Mouse (Mus musculus): ENCODE data around the gene Cfap69. TPM values are rescaled to one million over a fixed set of nuclear protein-coding genes. Genes with fewer than 3 reads are reported as not detected.
A peak's percentile ranks its signal among the peaks of the same experiment; 100 is the strongest.
"Not testable (repeated sequence)": the region's sequence is repeated elsewhere in the genome, so short reads cannot be mapped to it uniquely, and the experiment has no call there.

Gene Cfap69
- polyA plus RNA-seq, 1 experiment from 2014 or later = 8.6 TPM

DNA sequence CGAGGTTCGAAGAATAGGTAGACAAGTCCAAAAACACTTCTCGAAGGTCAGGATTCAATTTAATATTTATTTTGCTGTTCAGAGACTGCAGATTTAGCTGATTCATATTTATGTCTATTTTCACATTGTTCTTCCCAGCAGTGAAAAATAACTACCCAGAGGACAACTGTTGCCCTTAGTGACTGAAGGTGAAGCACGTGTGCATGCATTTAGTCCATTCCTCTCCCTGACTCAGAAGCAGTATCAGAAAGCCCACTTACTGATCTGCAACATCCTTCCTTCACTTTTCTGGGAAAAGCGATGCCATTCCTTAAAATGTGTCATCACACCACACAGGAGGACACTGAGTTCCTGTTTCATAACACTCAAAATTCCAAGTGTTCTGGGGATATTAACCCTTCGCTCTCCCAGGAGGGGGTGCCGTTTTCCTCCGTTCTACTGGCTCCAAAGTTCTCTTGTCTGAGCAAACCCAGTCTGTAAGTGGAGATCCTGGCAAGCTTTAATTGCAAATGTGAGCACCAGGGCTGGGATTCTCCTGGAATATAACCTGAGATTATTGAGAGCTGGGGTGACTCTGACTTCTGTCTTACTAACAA lies 25.0 kb upstream of the Cfap69 start:
- WGBS = 84% methylated on average over 8 of the region's 8 CpGs
- peaks cover 12% of the 10 kb centered on the region; the same call in 1 of the 2 replicates for H3K4me1 ChIP-seq
- H3K27ac ChIP-seq (replicated peaks) = no peak overlapping the region

DNA sequence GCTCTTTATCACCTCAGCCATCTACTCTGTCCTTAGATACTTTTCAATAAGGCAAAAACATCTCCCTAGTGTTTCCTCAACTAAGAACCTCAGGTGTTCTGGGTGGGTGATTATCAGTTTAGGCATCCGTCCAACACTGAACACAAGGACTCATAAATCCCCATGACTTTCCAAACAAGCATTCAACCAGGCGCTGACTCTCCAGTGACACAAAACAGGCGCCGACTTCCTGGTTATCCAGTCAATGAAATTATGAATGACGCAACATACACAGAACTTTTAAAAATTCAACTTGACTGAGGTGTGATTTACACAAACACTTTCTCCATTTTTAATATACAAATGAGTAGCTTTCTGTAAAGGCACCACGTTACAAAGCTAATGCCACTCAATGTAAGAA lies 24.2 kb upstream of the Cfap69 start:
- H3K27ac ChIP-seq (replicated peaks) = no peak overlapping the region
- no peak overlapping the region for H3K9ac ChIP-seq (replicated peaks)
- H3K27me3 ChIP-seq (replicated peaks) = no peaks in the 10 kb centered on the region
- 63% methylated on average over 6 of the region's 6 CpGs for WGBS
- no peaks in the 10 kb centered on the region for H3K36me3 ChIP-seq
- H3K4me3 ChIP-seq (replicated peaks) = no peak overlapping the region
- ATAC-seq (ENCODE audit: low FRiP score) = no peak
- H3K9me3 ChIP-seq (replicated peaks) = no peaks in the 10 kb centered on the region
- H3K4me1 ChIP-seq = peaks cover 9% of the 10 kb centered on the region; the same call in 1 of the 2 replicates
- H3K4me2 ChIP-seq = no peak overlapping the region

More for the DNA sequence above, 25.0 kb upstream of the Cfap69 start:
- H3K4me2 ChIP-seq = no peak overlapping the region
- H3K27me3 ChIP-seq (replicated peaks) = no peaks in the 10 kb centered on the region
- H3K9me3 ChIP-seq (replicated peaks) = no peaks in the 10 kb centered on the region
- H3K36me3 ChIP-seq = no peaks in the 10 kb centered on the region
- no peak for ATAC-seq (ENCODE audit: low FRiP score)
- no peak overlapping the region for H3K4me3 ChIP-seq (replicated peaks)
- H3K9ac ChIP-seq (replicated peaks) = no peak overlapping the region

DNA sequence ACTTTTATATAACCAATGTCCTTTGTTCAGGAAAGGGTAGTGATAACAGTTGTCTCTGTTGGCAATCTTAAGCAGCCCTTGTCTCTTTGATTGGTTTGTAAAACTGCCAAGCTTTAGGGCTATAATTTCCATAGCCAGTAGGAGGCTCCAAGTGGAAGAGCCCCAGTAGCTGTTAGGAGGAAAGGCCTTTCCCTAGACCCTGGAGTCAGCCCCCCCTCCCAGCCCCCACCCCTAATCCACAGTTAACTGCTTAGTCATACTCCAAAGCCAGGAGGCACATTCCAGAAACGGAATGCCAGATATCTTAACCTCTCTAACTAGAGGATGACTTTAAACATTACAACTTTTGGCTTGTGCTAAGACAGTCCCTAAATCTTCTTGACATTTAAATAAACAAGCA lies 22.9 kb upstream of the Cfap69 start:
- Histone ChIP-seq H3K9me3 (replicated peaks) (no peaks in the 10 kb centered on the region), H3K4me3 (replicated peaks) (no peak overlapping the region), H3K27ac (replicated peaks) (no peak overlapping the region), H3K4me1 (no peaks in the 10 kb centered on the region), H3K9ac (replicated peaks) (no peak overlapping the region), H3K4me2 (no peak overlapping the region), H3K36me3 (no peaks in the 10 kb centered on the region), H3K27me3 (replicated peaks) (no peaks in the 10 kb centered on the region)
- WGBS = 6% methylated on average over 1 of the region's 1 CpGs
- no peak for ATAC-seq (ENCODE audit: low FRiP score)

GRCm38 (mm10) chr5:5684946-5685345 lies 20.9 kb upstream of the Cfap69 start:
- H3K36me3 ChIP-seq; H3K9me3 ChIP-seq (replicated peaks); H3K4me1 ChIP-seq; H3K9ac ChIP-seq (replicated peaks); H3K27me3 ChIP-seq (replicated peaks); H3K4me2 ChIP-seq; ATAC-seq (ENCODE audit: low FRiP score); H3K27ac ChIP-seq (replicated peaks); H3K4me3 ChIP-seq (replicated peaks): not testable (repeated sequence)
- WGBS = 88% methylated on average over 2 of the region's 2 CpGs

DNA sequence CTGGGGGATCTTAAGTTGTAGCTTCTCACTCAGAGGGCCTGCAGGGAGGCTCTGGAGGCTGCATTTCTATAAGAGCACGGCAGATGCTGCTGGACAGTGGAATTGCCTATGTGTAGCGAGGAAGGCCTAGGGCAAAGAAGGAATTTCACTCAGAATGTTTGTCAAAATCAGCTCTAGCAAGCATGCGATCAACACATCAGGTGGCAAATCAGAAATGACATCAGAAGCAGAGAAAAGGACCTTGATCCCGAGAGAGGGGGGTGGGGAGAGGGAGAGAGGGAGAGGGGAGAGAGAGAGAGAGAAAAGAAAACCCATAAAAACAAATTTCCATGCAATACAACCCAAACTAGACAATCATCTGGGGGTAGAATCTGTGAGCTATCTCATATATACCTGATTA lies 19.3 kb upstream of the Cfap69 start:
- no peaks in the 10 kb centered on the region for H3K36me3 ChIP-seq
- no peak overlapping the region for H3K4me3 ChIP-seq (replicated peaks)
- no peak overlapping the region for H3K4me2 ChIP-seq
- ATAC-seq (ENCODE audit: low FRiP score) = no peak
- WGBS = 83% methylated on average over 4 of the region's 4 CpGs
- H3K27me3 ChIP-seq (replicated peaks) = no peaks in the 10 kb centered on the region
- H3K4me1 ChIP-seq = no peaks in the 10 kb centered on the region
- no peak overlapping the region for H3K9ac ChIP-seq (replicated peaks)
- no peak overlapping the region for H3K27ac ChIP-seq (replicated peaks)
- no peaks in the 10 kb centered on the region for H3K9me3 ChIP-seq (replicated peaks)

- H3K4me1 ChIP-seq = no peaks in the 10 kb centered on the region
- H3K9me3 ChIP-seq (replicated peaks) = no peaks in the 10 kb centered on the region
- no peak overlapping the region for H3K27ac ChIP-seq (replicated peaks)
- no peak for ATAC-seq (ENCODE audit: low FRiP score)
- H3K4me3 ChIP-seq (replicated peaks) = no peak overlapping the region
- peaks cover 7% of the 10 kb centered on the region for H3K36me3 ChIP-seq
- no peak overlapping the region for H3K9ac ChIP-seq (replicated peaks)
- no peaks in the 10 kb centered on the region for H3K27me3 ChIP-seq (replicated peaks)
- H3K4me2 ChIP-seq = no peak overlapping the region
Observed at GRCm38 (mm10) chr5:5679459-5679858, 15.4 kb upstream of the Cfap69 start.

GRCm38 (mm10) chr5:5676082-5676481 lies 12.0 kb upstream of the Cfap69 start:
- no peak overlapping the region for H3K27ac ChIP-seq (replicated peaks)
- H3K36me3 ChIP-seq = peaks cover 7% of the 10 kb centered on the region
- H3K9me3 ChIP-seq (replicated peaks) = no peaks in the 10 kb centered on the region
- ATAC-seq (ENCODE audit: low FRiP score) = no peak
- H3K9ac ChIP-seq (replicated peaks) = no peak overlapping the region
- no peaks in the 10 kb centered on the region for H3K4me1 ChIP-seq
- 72% methylated on average over 3 of the region's 3 CpGs for WGBS
- no peaks in the 10 kb centered on the region for H3K27me3 ChIP-seq (replicated peaks)
- H3K4me3 ChIP-seq (replicated peaks) = no peak overlapping the region
- H3K4me2 ChIP-seq = no peak overlapping the region

DNA sequence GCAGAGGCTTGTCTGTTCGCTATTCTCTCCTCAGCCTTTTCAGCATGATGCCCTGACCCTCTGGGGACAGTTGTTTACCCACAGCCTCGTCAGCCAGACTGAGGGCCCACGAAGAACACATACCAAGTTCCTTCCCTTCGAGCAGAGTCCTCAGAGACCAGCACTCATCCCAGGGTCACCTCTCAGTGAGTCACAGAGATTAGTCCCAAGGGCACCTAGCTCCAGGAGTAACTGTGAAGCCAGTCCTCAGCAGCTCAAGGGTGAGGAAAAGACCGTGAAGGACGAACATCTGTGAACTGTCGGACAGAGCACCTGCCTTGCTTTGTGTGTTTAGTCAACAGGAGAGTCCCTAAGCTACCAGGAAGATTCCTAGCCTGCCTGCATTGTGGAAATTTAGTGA lies 4.9 kb upstream of the Cfap69 start:
- no peak for ATAC-seq (ENCODE audit: low FRiP score)
- Histone ChIP-seq H3K4me2 (no peak overlapping the region), H3K4me3 (replicated peaks) (no peak overlapping the region), H3K27ac (replicated peaks) (no peak overlapping the region), H3K27me3 (replicated peaks) (no peaks in the 10 kb centered on the region), H3K36me3 (no peaks in the 10 kb centered on the region), H3K4me1 (peaks cover 11% of the 10 kb centered on the region), H3K9me3 (replicated peaks) (no peaks in the 10 kb centered on the region), H3K9ac (replicated peaks) (no peak overlapping the region)
- 66% methylated on average over 7 of the region's 7 CpGs for WGBS

DNA sequence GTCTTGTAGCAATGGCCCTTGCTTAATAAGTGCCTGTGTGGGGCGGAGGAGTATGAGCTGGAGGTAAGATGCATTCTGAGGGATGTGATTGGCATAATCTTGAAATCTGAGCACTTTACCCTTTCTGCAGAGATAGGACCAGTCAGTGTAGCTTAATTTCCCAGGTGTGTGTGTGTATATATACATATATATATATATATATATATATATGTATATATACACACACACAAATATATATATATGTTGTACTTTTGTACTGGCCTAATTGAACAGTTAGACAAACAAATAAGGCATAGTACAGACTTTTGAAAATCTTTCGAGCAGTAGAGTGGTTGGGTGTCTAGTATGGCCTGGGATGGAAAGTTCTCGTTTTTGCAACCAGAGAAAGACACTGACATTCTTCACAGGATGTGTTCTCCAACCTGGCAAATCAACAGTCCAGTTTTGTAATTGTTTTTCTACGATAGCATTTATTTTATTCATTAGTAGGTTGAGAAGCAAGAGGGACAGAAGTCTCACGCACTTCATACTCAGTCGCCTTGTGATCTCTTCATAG lies 410 bp upstream of the Cfap69 start:
- Histone ChIP-seq H3K9me3 (replicated peaks) (no peaks in the 10 kb centered on the region), H3K4me2 (peak overlapping the region; percentile 85), H3K4me1 (peaks cover 18% of the 10 kb centered on the region), H3K36me3 (no peaks in the 10 kb centered on the region), H3K27ac (replicated peaks) (peak overlapping the region; percentile 79), H3K4me3 (replicated peaks) (peak overlapping the region; percentile 78), H3K27me3 (replicated peaks) (no peaks in the 10 kb centered on the region), H3K9ac (replicated peaks) (peak overlapping the region; percentile 64)
- WGBS = 56% methylated on average over 6 of the region's 6 CpGs
- ATAC-seq (ENCODE audit: low FRiP score) = peak; percentile 2; the same call in 1 of the 2 replicates

GRCm38 (mm10) chr5:5663057-5663456 lies 982 bp downstream of the Cfap69 start:
- WGBS = 41% methylated on average over 6 of the region's 6 CpGs
- Histone ChIP-seq H3K27me3 (replicated peaks) (no peaks in the 10 kb centered on the region), H3K36me3 (no peaks in the 10 kb centered on the region), H3K9me3 (replicated peaks) (no peaks in the 10 kb centered on the region), H3K4me3 (replicated peaks) (peak overlapping the region; percentile 78), H3K9ac (replicated peaks) (peak overlapping the region; percentile 64), H3K27ac (replicated peaks) (no peak overlapping the region), H3K4me2 (peak overlapping the region; percentile 85), H3K4me1 (peaks cover 18% of the 10 kb centered on the region)
- ATAC-seq (ENCODE audit: low FRiP score) = 0 out of 2 replicates have a peak, but pooled peaks have one; percentile 0

GRCm38 (mm10) chr5:5658680-5659079 lies 5.4 kb downstream of the Cfap69 start:
- ATAC-seq (ENCODE audit: low FRiP score) = no peak
- Histone ChIP-seq H3K4me1 (peaks cover 7% of the 10 kb centered on the region), H3K36me3 (no peaks in the 10 kb centered on the region; the same call in 1 of the 2 replicates), H3K4me3 (replicated peaks) (no peak overlapping the region), H3K27me3 (replicated peaks) (no peaks in the 10 kb centered on the region), H3K9me3 (replicated peaks) (no peaks in the 10 kb centered on the region), H3K4me2 (no peak overlapping the region), H3K9ac (replicated peaks) (no peak overlapping the region), H3K27ac (replicated peaks) (no peak overlapping the region)
- WGBS = 55% methylated on average over 2 of the region's 2 CpGs

DNA sequence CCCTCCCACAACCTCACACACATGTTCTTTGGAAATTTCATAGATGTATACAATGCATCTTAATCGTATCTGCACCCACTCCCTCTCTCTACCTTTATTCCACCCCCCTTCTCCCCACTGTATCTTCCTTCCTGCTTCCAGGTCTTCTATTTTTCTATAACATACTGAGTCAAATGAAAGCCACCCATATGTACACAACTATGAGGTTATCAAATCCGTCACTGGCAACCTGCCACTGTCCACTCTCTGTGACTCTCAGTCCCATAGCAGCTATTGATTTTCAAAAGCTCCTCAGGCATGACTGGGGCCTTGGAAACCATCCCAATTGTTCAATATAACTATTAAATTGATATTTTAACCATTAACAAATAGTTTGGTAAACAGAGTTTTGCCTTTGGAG lies 6.1 kb downstream of the Cfap69 start:
- no peak for ATAC-seq (ENCODE audit: low FRiP score)
- no peaks in the 10 kb centered on the region for H3K27me3 ChIP-seq (replicated peaks)
- no peaks in the 10 kb centered on the region for H3K9me3 ChIP-seq (replicated peaks)
- H3K4me3 ChIP-seq (replicated peaks) = no peak overlapping the region
- no peak overlapping the region for H3K9ac ChIP-seq (replicated peaks)
- no peaks in the 10 kb centered on the region; the same call in 1 of the 2 replicates for H3K36me3 ChIP-seq
- peaks cover 2% of the 10 kb centered on the region for H3K4me1 ChIP-seq
- H3K27ac ChIP-seq (replicated peaks) = no peak overlapping the region
- WGBS = 89% methylated on average over 2 of the region's 2 CpGs
- no peak overlapping the region for H3K4me2 ChIP-seq
